Mouse (Mus musculus) liver, postnatal 0 days (tissue): ENCODE measurements around the gene Tbc1d16. TPM values are rescaled to one million over a fixed set of nuclear protein-coding genes. Genes with fewer than 3 reads are reported as not detected.

Experiments
- ATAC-seq: fragments of 200-750 bp; cut with Nextera tagmentation; 2 replicates; pipeline ENCODE4 v1.8.0; 2017; ENCODE audit warnings: mild to moderate bottlenecking, moderate library complexity
- DNase-seq: peaks from one replicate; pipeline ENCODE4 v3.0.0-alpha.2; 2016
- H3K27ac ChIP-seq: fragments of 300-500 bp; sonication (generic); 2 replicates; pipeline ENCODE4 v1.5.1; 2014; ENCODE audit warnings: antibody characterized with exemption, moderate library complexity, mild to moderate bottlenecking, low read depth
- H3K27me3 ChIP-seq: fragments of 300-500 bp; sonication (generic); 2 replicates; pipeline ENCODE4 v1.6.1; 2014; ENCODE audit warnings: low read length, control low read depth, mixed read lengths; ENCODE audit not compliant: insufficient read depth
- H3K36me3 ChIP-seq: fragments of 300-500 bp; sonication (generic); replicated peaks from 2 replicates; pipeline ENCODE4 v1.6.1; 2014; ENCODE audit warnings: mild to moderate bottlenecking, control low read depth, low read length, moderate library complexity, mixed read lengths; ENCODE audit not compliant: insufficient read depth
- H3K4me1 ChIP-seq: fragments of 300-500 bp; sonication (generic); 2 replicates; pipeline ENCODE4 v1.6.1; 2014; ENCODE audit warnings: antibody characterized with exemption, mild to moderate bottlenecking, control low read depth; ENCODE audit not compliant: insufficient read depth
- H3K4me2 ChIP-seq: fragments of 300-500 bp; sonication (generic); 2 replicates; pipeline ENCODE4 v1.6.1; 2014; ENCODE audit warnings: low read depth, mild to moderate bottlenecking, low read length, moderate library complexity, mixed read lengths
- H3K4me3 ChIP-seq: fragments of 300-500 bp; sonication (generic); 2 replicates; pipeline ENCODE4 v1.5.1; 2014; ENCODE audit warnings: low read depth, low read length
- H3K9ac ChIP-seq: fragments of 300-500 bp; sonication (generic); replicated peaks from 2 replicates; pipeline ENCODE4 v1.6.1; 2014; ENCODE audit warnings: mild to moderate bottlenecking, moderate library complexity
- H3K9me3 ChIP-seq: fragments of 300-500 bp; sonication (generic); 2 replicates; pipeline ENCODE4 v1.6.1; 2016; ENCODE audit warnings: mild to moderate bottlenecking, control low read depth, low read length, mixed read lengths
- CTCF ChIP-seq: sonication (generic); IDR thresholded peaks from 2 replicates; pipeline ENCODE4 v1.5.1; 2016; ENCODE audit warnings: antibody characterized with exemption, low read depth
- EP300 ChIP-seq: IDR thresholded peaks from 2 replicates; pipeline ENCODE4 v1.6.1; 2016; ENCODE audit warnings: antibody characterized with exemption, low read depth, mild to moderate bottlenecking
- WGBS: fragments of 180-500 bp; shearing (Covaris S2); extraction: QIAGEN DNeasy Blood & Tissue Kit; methylation state at CpG from one replicate; pipeline ENCODE4 v1.1.7; 2014; ENCODE audit not compliant: insufficient replicate concordance; 5-methylcytosine and 5-hydroxymethylcytosine counted together
- polyA plus RNA-seq: library from polyadenylated mRNA; unstranded; fragments of >200 nt; fragmentation: Nextera tagmentation; extraction: Ambion mirVana; gene quantifications from 2 replicates; pipeline ENCODE4 v1.2.1, GENCODE M21; 2015

The Tbc1d16 gene
- polyA plus RNA-seq, 1 experiment from 2014 or later = 1.5 TPM

DNA sequence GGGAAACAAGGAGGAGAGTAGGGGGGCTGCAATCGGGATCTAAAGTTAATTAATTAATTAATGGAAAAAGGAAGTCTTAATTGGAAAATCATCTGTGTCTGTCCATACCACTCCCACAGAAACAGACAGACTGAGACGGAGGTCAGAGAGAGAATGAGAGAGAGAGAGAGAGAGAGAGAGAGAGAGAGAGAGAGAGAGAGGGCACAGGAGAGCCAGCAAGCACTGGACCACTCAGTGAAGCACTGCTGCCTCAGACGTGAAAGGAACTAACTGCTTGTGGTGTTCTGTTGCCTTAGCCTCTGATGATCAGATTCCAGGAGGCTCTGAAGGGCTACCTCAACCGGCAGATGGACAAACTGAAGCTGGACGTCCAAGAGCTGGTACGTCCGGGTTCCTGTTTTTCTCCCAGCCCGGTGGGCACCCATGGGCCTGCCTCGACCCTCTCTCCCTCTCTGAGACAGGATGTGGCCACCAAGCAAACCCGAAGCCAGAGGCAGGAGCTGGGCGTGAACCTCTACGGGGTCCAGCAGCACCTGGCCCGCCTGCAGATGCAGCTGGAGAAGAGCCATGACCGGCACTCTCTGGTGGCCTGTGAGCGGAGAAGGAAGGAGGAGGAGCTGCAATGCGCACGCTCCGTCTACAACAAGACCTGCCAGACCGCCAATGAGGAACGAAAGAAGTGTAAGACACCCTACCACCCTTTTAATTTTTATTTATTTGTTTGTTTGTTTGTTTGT is 9.4 kb upstream of the Tbc1d16 start:
- no peaks in the 10 kb centered on the region for H3K27me3 ChIP-seq
- DNase-seq (peak; percentile 43), ATAC-seq (peak; percentile 60)
- H3K4me1 ChIP-seq = peaks cover 12% of the 10 kb centered on the region
- WGBS = 12% methylated on average over 20 of the region's 20 CpGs
- no peak overlapping the region for H3K27ac ChIP-seq
- no peak overlapping the region; the same call in 1 of the 2 replicates for H3K9ac ChIP-seq
- TF ChIP-seq EP300 = no peak
- peak overlapping the region; percentile 30 for H3K4me3 ChIP-seq
- no peaks in the 10 kb centered on the region for H3K9me3 ChIP-seq
- no peaks in the 10 kb centered on the region for H3K36me3 ChIP-seq
- H3K4me2 ChIP-seq = peak overlapping the region; percentile 70

GRCm38 (mm10) chr11:119237007-119237406 is 8.7 kb upstream of the Tbc1d16 start:
- no peak overlapping the region for H3K9ac ChIP-seq
- 48% methylated on average over 3 of the region's 3 CpGs for WGBS
- H3K4me1 ChIP-seq = peaks cover 12% of the 10 kb centered on the region
- DNase-seq = no peak
- TF ChIP-seq CTCF = no peak
- TF ChIP-seq EP300 = no peak
- ATAC-seq = no peak
- no peaks in the 10 kb centered on the region for H3K27me3 ChIP-seq
- H3K27ac ChIP-seq = no peak overlapping the region
- no peak overlapping the region for H3K4me2 ChIP-seq
- H3K36me3 ChIP-seq = no peaks in the 10 kb centered on the region
- H3K9me3 ChIP-seq = no peaks in the 10 kb centered on the region
- H3K4me3 ChIP-seq = no peak overlapping the region

- Histone ChIP-seq H3K27ac (no peak overlapping the region), H3K27me3 (no peaks in the 10 kb centered on the region)
Measured at GRCm38 (mm10) chr11:119236354-119236753, 8.1 kb upstream of the Tbc1d16 start.

DNA sequence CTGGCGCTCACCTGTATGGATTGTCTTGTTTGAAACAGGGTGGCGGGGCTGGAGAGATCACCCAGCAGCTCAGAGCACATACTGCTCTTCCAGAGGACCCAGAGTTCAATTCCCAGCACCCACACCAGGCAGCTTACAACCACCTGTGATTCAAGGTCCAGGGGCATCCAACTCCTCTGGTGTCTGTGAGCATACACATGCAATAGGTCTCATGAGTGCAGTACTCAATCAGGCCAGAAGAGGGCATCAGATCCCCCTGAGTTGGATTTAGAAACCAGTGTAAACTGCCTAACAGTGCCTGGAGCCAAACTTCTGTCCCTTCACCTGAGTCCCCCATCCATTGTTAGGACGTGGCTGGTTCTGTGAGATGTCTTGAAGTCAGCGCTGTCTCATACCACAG is 7.3 kb upstream of the Tbc1d16 start:
- H3K27me3 ChIP-seq = no peaks in the 10 kb centered on the region
- no peak overlapping the region for H3K27ac ChIP-seq
- no peak overlapping the region for H3K9ac ChIP-seq
- 0 out of 2 replicates have a peak, but pooled peaks have one; percentile 20 for ATAC-seq
- peak; percentile 81 for TF ChIP-seq CTCF
- TF ChIP-seq EP300 = no peak
- DNase-seq = peak; percentile 77
- H3K4me2 ChIP-seq = no peak overlapping the region
- H3K36me3 ChIP-seq = no peaks in the 10 kb centered on the region
- 78% methylated on average over 4 of the region's 4 CpGs for WGBS
- H3K9me3 ChIP-seq = no peaks in the 10 kb centered on the region
- peaks cover 12% of the 10 kb centered on the region for H3K4me1 ChIP-seq
- H3K4me3 ChIP-seq = no peak overlapping the region

More at GRCm38 (mm10) chr11:119236354-119236753, 8.1 kb upstream of the Tbc1d16 start:
- Histone ChIP-seq H3K4me1 (peaks cover 12% of the 10 kb centered on the region), H3K9me3 (no peaks in the 10 kb centered on the region), H3K9ac (no peak overlapping the region), H3K4me3 (no peak overlapping the region), H3K4me2 (no peak overlapping the region), H3K36me3 (no peaks in the 10 kb centered on the region)
- DNase-seq (no peak), ATAC-seq (no peak)
- 39% methylated on average over 8 of the region's 8 CpGs for WGBS
- TF ChIP-seq CTCF (no peak), EP300 (no peak)

DNA sequence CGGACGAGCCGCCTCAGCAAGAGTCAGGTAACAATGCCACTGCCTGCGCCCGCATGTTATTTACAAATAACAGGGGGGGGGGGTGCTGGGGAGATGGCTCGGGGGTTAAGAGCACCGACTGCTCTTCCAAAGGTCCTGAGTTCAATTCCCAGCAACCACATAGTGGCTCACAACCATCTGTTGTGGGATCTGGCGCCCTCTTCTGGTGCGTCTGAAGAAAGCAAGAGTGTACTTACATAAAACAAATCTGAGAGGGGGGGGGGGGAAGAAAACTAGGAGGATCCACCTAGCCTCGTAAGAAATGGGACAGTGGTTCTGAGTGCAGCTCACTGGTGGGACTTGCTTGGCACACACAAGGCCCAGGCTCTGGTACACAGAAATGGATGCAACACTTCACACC is 6.5 kb upstream of the Tbc1d16 start:
- Histone ChIP-seq H3K9ac (no peak overlapping the region), H3K4me1 (peaks cover 12% of the 10 kb centered on the region), H3K9me3 (no peaks in the 10 kb centered on the region), H3K27me3 (peaks cover 6% of the 10 kb centered on the region; the same call in 1 of the 2 replicates), H3K4me3 (no peak overlapping the region), H3K27ac (no peak overlapping the region), H3K4me2 (no peak overlapping the region), H3K36me3 (no peaks in the 10 kb centered on the region)
- WGBS = 81% methylated on average over 10 of the region's 10 CpGs
- ATAC-seq (no peak), DNase-seq (no peak)
- TF ChIP-seq CTCF (no peak), EP300 (no peak)

- DNase-seq = peak; percentile 73
- TF ChIP-seq CTCF (no peak), EP300 (no peak)
- Histone ChIP-seq H3K4me3 (peak overlapping the region; percentile 65), H3K36me3 (no peaks in the 10 kb centered on the region), H3K27me3 (peaks cover 27% of the 10 kb centered on the region), H3K4me1 (peaks cover 15% of the 10 kb centered on the region), H3K4me2 (peak overlapping the region; percentile 86), H3K27ac (peak overlapping the region; percentile 80), H3K9me3 (no peaks in the 10 kb centered on the region), H3K9ac (peak overlapping the region; percentile 70)
- WGBS = 5% methylated on average over 34 of the region's 34 CpGs
- ATAC-seq = peak; percentile 87
Measured at GRCm38 (mm10) chr11:119228846-119229626, 737 bp upstream of the Tbc1d16 start.
